Mouse (Mus musculus): ENCODE results near the gene Mrps12.

The Mrps12 gene

DNA sequence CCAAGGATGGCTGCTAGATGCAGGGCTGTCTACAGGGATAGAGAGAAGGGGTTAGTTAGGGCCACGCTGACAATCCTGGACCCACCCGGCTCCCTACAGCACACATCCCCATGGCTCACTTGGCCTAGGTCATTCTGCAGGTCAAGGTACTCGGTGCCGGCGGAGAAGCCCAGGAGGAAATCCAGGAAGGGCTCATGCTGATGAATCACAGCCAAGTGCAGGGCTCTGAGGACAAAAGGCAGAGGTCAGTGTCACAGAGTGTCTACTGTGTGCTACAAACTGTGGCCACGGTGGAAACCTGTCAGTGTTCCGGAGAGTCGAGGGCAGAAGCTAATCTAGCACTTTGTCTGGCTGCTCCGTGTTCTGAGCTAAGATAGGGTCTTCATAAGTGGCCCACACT, 20.3 kb upstream of the Mrps12 start:
- DNase-seq (ENCODE audit: low read depth, low spot score) = no peak

DNA sequence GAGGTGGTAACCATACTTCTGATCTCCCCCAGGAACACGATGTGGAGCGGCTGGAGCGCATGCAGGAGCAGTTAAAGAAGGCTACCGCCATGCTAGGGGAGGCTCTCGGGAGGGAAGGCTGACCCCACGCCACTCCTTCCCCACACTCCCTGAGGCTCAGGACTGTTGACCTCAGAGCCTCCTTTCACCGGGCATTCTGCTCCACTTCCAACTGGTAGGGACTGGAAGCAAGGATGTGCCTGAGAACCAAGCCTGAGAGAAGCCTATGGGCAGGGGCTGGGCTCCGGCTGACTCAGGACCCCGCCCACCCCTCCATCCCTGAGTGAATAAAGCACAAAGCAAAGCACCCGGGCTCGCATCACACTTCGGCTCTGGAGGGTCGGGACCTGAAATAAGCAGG, 17.0 kb upstream of the Mrps12 start:
- DNase-seq (ENCODE audit: low read depth, low spot score) = no peak

DNA sequence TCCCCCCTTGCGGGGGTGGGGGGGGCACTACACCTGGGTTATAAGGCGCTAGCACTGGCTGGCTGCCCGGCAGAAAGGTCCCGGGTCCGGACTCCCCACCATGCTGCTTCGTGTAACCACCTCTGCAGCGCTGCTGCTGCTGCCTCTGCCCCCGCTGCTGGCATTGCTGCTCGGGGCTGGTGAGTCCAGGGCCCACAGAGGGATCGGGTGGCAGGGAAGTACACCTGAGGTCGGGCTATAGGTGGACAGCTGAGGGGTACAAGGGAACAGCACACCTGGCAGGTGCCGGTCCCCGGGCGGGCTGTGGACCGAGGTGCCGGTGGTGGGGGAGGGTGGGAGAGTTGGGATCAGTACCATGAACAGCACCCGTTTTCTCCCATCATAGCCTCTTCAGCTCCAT, 14.5 kb upstream of the Mrps12 start, which contains the start of gene Ccer2:
Gene Ccer2 (plus strand): TSS at position 96 of the 400 bp plus-strand sequence.
- no peak for DNase-seq (ENCODE audit: low read depth, low spot score)

DNA sequence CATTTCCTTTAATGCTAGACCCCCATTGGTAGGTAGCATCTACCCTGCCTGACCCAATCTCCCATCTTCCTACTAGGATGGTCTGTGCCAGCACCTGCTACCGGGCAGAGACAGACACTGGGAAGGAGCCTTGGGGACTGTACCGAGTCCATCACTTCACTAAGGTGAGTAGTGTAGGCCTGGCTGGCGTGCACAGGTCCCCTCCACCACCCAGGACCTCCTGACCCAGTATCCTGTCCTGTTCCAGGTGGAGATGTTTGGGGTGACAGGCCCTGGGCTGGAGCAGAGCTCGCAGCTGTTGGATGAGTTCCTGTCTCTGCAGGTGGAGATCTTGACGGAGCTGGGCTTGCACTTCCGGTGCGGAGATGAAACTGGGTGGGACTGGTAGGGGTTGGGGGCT, 8.3 kb upstream of the Mrps12 start:
- DNase-seq (ENCODE audit: low read depth, low spot score) = no peak

DNA sequence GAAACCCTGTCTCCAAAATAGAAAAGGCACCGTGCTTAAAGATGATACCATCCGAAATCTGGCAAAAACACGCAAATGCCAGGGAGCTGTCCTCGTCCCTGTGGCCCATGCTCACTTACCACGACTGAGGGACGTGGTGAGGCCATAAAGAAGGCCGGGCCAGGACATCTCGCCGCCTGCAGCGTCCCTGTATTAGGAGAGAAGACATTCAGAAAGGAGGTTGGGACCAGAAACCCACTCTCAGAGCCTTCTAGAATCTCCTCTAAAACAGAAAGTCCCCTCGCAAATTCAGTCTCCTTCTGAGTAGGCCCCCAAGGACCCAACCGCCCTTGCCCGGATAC, 282 bp downstream of the Mrps12 start:
- DNase-seq (ENCODE audit: low read depth, low spot score) = no peak

DNA sequence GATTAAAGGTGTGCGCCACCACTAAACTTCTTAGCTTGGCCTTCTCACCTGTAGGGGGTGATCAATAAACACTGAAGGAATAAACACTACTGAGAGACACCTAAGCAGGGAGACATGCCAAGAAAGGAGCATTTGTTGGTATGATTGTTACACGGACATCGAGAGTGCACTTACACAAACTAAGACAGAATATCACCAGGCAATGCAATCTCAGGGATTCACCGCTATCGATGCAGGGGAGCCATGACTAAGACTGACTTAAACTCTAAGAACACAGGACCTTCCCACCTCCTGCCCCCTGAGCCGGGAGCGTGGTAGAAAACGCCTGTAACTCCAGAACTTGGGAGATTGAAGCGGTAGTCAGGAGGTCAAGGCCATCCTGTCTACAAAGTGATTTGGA, 671 bp downstream of the Mrps12 start:
- peak; percentile 61 for DNase-seq (ENCODE audit: low read depth, low spot score)

DNA sequence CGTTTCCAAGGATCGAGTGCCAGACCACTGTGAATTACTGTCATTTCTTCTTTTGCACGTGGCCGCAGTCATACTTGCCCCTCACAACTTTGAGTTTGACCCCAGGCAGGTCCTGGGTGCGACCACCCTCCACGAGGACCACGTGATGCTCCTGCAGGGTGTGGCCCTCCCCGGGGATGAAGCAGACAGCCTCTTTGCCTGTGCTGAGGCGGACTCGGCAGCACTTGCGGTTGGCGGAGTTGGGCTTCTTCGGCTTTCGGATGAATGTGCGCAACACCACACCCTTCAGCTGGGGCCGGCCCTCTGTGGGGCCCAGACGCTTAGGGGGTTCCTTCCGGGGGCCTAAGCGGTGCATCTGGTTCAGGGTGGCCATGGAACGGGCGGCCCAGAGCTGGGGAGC, 1.8 kb downstream of the Mrps12 start:
- no peak for DNase-seq (ENCODE audit: low read depth, low spot score)

DNA sequence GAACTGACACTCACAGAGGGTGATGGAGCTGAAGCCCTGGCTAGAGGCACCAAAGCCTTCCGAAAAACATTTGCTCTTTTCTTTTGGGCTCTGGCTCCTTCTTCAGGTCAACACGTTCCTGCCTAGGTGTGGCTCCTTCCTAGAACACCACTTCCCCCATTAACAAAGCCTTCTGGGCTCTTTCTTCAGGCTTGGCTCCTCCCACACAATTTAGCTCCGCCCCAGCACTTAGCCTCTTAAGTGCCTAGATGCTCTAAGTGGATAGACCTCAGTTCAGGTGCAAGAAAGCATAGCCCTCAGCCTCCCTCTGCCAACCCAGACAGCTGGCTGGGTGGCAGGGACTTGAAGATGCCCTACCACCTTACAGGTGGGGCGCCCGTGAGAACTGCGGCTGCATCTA, 5.9 kb downstream of the Mrps12 start:
- peak; percentile 26 for DNase-seq (ENCODE audit: low read depth, low spot score)

DNA sequence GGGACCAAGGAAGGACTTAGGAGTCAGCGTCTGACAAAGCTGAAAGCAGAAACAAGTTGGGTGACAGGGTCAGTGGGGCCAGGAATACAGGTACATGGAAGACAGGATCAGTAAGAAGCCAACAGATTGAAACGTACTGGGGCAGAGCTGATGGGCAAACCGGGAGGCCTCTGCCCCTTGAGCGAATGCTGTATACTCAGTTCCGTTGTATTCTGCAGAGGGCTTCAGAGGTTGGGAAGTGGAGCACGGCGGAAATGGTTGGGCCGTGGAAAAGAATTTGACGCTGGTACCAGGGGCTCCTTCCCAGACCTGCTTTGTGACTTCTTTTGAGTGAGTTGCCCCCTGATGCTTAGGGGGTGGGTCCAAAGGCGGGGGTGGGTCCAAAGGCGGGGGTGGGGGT, 8.4 kb downstream of the Mrps12 start:
- no peak for DNase-seq (ENCODE audit: low read depth, low spot score)

DNA sequence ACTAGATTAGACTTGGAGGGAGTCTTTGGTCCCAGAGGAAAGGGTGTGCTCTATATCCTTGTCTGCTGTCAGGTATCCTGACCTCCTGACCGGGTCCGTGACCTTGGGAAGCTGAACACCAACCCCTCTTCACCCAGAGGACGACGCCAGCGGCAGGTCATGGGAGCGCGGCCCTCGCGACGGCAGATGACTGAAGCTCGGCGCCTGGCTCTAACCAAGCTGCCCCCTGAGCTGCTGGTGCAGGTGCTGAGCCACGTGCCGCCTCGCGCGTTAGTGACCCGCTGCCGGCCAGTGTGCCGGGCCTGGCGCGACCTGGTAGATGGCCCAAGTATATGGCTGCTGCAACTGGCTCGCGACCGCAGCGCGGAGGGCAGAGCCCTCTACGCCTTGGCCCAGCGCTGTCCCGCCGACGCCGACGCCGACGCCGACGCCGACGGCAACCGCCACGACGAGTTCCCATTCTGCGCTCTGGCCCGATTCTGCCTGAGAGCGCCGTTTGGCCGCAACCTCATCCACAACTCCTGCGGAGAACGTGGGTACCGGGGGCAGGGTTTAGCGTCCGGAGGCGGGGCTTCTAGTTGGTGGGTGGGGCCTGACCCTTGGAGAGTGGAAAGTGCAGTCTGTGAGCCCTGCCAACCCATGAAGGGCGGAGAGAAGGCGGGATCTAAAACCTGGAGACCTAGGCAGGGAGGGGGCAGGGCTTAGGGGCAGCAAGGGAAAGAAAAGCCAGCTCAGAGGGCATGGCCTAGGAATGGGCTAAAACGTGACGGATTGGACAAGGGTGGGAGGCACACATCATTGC, 9.1 kb downstream of the Mrps12 start:
- DNase-seq (ENCODE audit: low read depth, low spot score) = peak; percentile 54

DNA sequence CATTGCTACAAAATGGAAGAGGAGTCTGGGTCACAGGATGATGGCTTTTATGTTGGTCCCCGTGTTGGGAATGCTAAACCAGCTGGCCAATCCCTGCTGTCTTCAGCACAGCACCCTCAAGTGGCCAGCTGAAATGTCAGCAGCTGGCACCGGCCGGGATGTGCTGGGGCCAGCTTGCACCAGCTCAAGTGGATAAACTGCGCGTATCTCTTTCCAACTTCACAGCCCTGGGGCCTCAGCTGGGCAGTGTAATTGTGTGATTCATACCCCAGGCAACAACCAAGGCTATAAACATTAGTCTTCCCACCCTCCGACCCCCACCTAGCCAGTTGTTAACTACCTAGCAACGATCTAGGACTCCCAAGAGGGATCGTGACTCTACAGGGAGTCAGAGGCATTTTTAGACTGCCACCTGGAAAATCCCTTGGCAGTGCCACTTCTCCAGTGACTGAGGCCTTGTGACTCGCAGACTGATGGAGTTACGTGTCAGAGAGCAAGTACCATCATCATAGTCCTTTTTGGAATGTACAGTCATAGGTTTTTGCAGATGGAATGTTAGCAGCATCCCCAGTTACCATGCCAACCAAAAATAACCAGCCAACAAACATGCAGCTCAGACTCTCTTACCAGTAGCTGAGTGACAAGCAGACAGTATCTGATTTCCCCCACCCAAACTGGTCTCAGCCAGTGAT, 13.8 kb downstream of the Mrps12 start:
- DNase-seq (ENCODE audit: low read depth, low spot score) = no peak

DNA sequence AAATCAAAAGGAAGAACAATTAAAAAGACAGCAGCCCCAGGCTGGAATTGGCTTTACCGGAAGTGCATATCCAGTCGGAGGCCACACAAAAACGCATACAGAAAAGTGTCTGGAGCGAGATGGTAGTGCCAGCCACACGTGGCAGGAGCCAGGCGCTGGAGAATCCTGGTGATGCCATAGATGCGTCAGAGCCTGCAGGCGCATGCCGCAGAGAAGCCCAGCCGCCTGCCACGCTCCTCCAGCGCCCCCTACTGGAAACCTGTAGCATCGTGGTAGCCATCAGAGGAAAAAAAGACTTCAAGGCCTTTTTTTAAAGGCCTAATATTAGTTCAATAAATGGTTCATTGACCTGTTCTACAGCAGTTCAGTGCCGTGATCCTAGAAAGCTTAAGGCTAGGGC, 15.0 kb downstream of the Mrps12 start:
- DNase-seq (ENCODE audit: low read depth, low spot score) = peak; percentile 77

DNA sequence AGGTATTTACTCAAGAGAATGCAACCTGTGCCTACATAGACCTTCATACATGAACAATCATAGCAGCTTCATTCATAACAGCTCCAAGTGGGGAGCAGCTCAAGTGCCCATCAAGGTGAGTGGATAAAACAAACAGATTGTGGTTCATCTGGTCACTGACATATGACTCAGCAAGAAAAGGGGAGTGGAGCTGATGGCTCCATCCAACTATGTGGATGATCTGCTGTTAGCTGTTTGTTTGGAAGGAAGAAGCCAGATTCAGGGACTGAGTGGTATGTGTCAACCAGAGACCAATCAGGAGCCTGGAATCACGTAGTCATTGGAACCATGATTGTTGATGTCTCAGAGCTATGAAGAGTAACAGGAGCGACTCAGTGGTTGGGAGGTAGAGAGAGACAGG, 17.0 kb downstream of the Mrps12 start:
- no peak for DNase-seq (ENCODE audit: low read depth, low spot score)

DNA sequence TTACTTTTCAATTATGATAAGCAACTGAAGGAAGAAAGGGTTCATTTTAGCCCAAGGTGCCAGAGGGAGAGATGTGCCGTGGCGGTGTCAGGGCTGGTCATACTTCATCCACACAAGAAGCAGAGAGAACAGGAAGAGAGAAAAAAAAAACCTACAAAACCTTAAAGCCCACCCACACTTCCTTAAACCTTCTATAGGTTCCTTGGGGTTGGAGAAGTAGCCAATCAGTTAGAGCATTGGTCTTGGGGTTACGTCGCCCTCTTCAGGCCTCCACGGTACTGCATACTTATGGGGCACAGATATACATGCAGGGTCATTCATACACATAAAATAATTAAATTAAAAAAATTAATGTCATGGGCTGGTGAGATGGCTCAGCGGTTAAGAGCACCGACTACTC, 19.5 kb downstream of the Mrps12 start:
- peak; percentile 21 for DNase-seq (ENCODE audit: low read depth, low spot score)

DNA sequence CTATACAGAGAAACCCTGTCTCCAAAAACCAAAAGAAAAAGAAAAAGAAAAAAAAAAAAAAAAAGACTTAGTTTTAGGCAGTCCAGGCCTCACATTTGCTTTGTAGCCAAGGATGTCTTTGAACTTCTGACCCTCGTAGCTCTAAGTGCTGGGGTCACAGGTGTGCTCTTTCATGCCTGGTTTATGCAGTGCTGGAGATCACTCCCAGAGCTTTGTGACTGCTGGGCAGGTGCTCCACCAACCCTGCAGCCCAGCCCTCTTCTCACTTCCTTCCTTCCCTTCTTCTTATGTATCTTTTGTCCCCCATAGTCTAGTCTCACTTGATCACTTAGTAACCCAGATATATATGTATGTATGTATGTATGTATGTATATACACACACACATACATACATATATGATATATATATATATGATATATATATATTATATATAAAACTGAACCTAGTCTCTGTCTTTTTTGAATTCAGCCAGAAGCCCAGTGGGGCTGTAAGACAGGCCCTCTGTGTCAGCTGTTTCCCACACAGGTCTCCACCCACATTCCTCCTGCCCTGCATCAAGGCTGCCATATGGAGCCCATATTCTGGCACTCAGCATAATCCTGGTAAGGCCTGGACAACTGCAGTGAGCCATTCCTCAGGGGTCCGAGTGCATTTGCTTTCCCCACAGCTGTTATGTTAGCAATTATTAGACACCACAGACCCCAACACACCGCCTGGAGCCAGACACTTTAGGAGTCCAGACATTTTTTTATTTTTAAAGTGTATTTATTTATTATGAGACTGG, 20.7 kb downstream of the Mrps12 start:
- DNase-seq (ENCODE audit: low read depth, low spot score) = no peak

DNA sequence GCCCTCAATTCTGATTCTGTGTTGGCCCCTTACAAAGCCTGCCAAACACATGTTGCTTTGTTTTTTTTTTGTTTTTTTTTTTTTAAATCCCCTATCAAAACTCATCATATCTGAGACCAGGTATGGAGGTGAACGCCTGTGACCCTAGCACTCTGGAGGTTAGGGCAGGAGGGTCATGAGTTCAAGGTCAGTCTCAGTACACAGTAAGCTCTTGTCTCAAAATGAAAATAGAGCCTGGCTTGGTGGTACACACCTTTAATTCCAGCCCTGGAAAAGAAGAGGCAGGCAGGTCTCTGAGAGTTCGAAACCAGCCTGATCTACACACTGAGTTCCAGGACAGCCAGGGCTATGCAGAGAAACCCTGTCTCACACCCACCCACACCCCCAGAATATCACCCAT, 22.0 kb downstream of the Mrps12 start:
- no peak for DNase-seq (ENCODE audit: low read depth, low spot score)

DNA sequence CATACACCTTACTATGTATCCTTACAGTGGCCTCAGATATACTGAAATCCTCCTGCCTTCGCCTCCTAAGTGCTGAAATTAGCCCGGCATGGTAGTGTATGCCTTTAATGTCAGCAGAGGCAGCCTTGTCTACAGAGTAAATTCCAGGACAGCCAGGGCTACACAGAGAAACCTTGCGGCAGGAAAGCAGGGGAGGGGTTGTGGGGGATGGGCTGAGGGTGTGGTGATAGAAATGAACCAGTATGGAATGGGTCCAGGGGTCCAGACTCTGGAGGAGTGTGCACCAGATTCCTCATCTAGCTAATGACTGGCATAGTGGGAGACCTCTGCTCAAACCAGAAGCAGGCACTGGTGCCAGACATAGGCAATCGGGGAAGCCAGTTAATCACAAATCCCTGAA, 22.5 kb downstream of the Mrps12 start:
- no peak for DNase-seq (ENCODE audit: low read depth, low spot score)

DNA sequence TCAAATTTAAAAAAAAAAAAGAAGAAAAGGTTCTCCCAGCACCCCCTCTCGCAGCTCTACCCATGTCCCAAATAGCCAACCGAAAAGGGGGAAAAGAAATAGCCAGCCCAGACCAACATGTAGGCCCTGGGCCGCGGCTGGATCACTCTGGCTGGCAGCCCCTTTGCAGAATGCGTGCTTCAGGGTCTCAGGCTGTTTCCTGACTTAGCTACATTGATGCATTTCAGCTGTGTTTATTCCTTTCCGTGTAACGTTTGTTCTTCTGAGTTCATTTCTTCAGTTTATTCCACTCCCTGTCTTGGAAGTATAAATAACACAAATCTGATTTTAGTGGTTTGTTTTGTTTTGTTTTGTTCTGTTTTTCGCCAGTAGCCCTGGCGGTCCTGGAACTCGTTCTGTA, 23.9 kb downstream of the Mrps12 start:
- DNase-seq (ENCODE audit: low read depth, low spot score) = no peak

DNA sequence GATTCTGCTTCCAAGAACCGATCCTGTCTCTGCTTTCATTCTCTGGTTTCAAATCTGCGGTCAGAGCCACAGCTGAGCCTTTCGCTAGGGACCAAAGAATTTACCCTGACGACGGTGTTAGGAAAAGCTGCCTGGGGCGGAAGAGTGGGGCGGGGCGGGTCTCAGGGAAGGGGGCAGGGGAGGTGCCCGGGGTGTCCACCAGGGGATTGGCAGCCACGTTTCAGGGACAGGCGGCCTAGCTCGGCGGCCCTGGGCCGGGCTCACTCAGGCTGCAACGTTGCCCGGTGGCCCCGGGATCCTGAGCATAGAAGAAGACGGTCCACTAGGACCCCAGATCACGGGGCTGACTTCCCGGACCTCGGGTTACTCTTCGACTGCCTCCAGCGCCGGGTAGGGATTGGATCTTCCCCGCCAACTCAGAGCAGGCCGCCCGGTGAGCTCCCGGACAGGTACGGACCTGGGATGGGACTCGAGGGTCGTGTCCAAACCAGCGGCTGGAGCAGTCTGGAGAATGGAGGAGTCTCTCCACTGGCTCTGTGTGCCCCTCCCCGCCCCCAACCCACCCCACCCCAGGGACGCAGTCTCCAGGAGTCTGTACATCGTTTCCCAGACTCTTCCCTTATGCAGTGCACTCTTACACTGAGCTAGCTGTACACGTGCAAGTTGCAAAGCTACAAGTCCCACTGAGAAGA, 24.9 kb downstream of the Mrps12 start, which contains the start of gene Fbxo17:
Gene Fbxo17 (plus strand): TSS at position 215 of the 692 bp plus-strand sequence.
- no peak for DNase-seq (ENCODE audit: low read depth, low spot score)

DNA sequence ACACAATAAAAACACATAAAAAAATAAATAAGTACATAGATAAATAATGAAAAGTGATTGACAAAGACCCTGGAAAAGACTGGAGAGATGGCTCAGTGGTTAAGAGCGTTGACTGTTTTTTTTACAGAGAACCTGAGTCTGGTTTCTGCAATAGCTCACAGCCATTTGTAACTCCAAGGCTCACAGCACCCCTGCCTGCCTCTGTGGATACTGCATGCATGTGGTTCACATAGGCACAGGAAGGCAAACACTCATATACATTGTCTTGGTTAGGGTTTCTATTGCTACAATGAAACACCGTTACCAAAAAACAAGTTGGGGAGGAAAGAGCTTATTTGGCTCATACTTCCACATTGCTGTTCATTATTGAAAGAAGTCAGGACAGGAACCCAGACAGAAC, 26.0 kb downstream of the Mrps12 start:
- DNase-seq (ENCODE audit: low read depth, low spot score) = no peak

DNA sequence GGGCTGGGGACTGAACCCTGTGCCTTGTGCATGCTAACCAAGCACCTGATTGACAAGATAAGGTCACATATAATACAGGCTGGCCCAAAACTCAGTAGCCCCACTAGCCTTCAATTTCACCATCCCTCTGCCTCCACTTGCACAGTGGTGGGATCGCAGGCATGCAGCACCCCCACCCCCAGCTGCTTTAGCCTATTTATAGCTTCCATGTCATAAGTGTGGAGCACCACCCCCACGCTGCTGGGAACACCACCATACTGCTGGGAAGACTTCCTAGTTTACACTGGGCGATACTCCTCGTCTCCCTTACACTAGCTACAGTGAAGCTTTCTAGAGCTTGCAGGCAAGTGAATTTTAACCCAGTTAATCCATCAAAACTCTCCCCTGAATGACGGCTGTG, 27.0 kb downstream of the Mrps12 start:
- no peak for DNase-seq (ENCODE audit: low read depth, low spot score)

DNA sequence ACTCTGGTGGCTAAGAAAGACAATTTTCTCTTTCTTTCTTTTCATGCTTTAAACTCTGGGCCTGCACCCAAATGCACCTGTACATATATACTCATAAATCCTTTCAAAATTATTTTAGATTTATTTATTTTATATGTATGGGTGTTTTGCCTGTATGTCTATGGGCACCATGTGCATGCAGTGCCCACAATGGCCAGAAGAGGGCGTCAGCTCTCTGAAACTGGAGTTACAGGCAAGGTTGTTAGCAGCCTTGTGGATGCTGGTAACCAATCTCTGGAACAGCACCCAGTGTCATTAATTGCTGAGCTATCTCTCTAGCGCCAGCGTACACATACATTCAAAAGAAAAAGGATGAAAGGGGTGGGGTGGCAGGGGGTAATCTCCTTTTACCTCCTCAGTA, 30.7 kb downstream of the Mrps12 start:
- peak; percentile 20 for DNase-seq (ENCODE audit: low read depth, low spot score)

Measured in A20 (cell line).